Mouse (Mus musculus) right cerebral cortex, postnatal 36 days (tissue): ENCODE results near the gene Wasl.

ENCODE experiments used
- DNase-seq, 2 experiments: peaks; one replicate each; pipeline ENCODE4 v3.0.0; 2022; ENCODE audit warnings: low spot score in 2 of 2, mixed read lengths in 1 of 2

The Wasl gene

GRCm38 (mm10) chr6:24604289-24604688 is 60.5 kb downstream of the Wasl start:
- DNase-seq = no peak

GRCm38 (mm10) chr6:24602993-24603392 is 61.8 kb downstream of the Wasl start:
- DNase-seq = no peak

- no peak for DNase-seq
Measured at GRCm38 (mm10) chr6:24602351-24602750, 62.5 kb downstream of the Wasl start.

- DNase-seq = no peak
Measured at GRCm38 (mm10) chr6:24601668-24602067, 63.1 kb downstream of the Wasl start.

- no peak for DNase-seq
Measured at GRCm38 (mm10) chr6:24600726-24601125, 64.1 kb downstream of the Wasl start.

- no peak for DNase-seq
Measured at GRCm38 (mm10) chr6:24600134-24600533, 64.7 kb downstream of the Wasl start.

GRCm38 (mm10) chr6:24599639-24600038 is 65.2 kb downstream of the Wasl start:
- no peak for DNase-seq

- DNase-seq = no peak
Measured at GRCm38 (mm10) chr6:24599179-24599578, 65.6 kb downstream of the Wasl start.

GRCm38 (mm10) chr6:24597500-24597899 is 67.3 kb downstream of the Wasl start, which contains the start of gene Lmod2:
Gene Lmod2 (plus strand): TSS chr6:24597762.
- DNase-seq = no peak

GRCm38 (mm10) chr6:24591525-24592218 is 73.1 kb downstream of the Wasl start:
- DNase-seq = no peak

- DNase-seq = no peak
Measured at GRCm38 (mm10) chr6:24590282-24590681, 74.5 kb downstream of the Wasl start.

GRCm38 (mm10) chr6:24586885-24587284 is 77.9 kb downstream of the Wasl start:
- DNase-seq = no peak

GRCm38 (mm10) chr6:24585431-24586310 is 79.1 kb downstream of the Wasl start:
- DNase-seq = no peak

GRCm38 (mm10) chr6:24583456-24583855 is 81.4 kb downstream of the Wasl start:
- DNase-seq = no peak

GRCm38 (mm10) chr6:24573319-24573718 is 91.5 kb downstream of the Wasl start:
- DNase-seq = no peak

GRCm38 (mm10) chr6:24572431-24572830 is 92.4 kb downstream of the Wasl start:
- DNase-seq = no peak

GRCm38 (mm10) chr6:24571126-24571525 is 93.7 kb downstream of the Wasl start:
- no peak for DNase-seq

GRCm38 (mm10) chr6:24570278-24570677 is 94.5 kb downstream of the Wasl start:
- no peak for DNase-seq

GRCm38 (mm10) chr6:24569711-24570110 is 95.1 kb downstream of the Wasl start:
- no peak for DNase-seq

GRCm38 (mm10) chr6:24568963-24569362 is 95.8 kb downstream of the Wasl start:
- no peak for DNase-seq

GRCm38 (mm10) chr6:24564886-24565285 is 99.9 kb downstream of the Wasl start:
- no peak for DNase-seq

- no peak for DNase-seq
Measured at GRCm38 (mm10) chr6:24564081-24564480, 100.7 kb downstream of the Wasl start.
